Mouse (Mus musculus) gastrocnemius, postnatal 14 days (tissue): Measurements from ENCODE around the gene Peli2. TPM values are rescaled to one million over a fixed set of nuclear protein-coding genes. Genes with fewer than 3 reads are reported as not detected.
"Not testable (repeated sequence)": the region's sequence is repeated elsewhere in the genome, so short reads cannot be mapped to it uniquely, and the experiment has no call there.

ENCODE experiments used
- DNase-seq: peaks from one replicate; pipeline ENCODE4 v3.0.0; 2021; ENCODE audit warnings: mixed read lengths
- intact Hi-C: fragments of 180-260 bp; cut with DNase I; formaldehyde crosslinking; loops from one replicate; pipeline ENCODE4 v1.15.1; 2025; ENCODE audit warnings: low total_unique reads
- long read RNA-seq, 2 experiments: library from polyadenylated mRNA; stranded (forward); transcript quantifications; one replicate each; pipeline ENCODE4 v2.0.0; 2021
- total RNA-seq, 2 experiments: library from RNA; stranded (reverse); gene quantifications; 2 replicates each; pipeline ENCODE4 v1.2.3; 2021

Gene Peli2
- total RNA-seq = 10 to 100 TPM; 12.9 to 16.3 TPM
- long read RNA-seq, experiment 1, full-length matches to known transcripts = 1 of 9 reads
- long read RNA-seq, experiment 1, partial matches to known transcripts = 0 of 9 reads
- long read RNA-seq, experiment 1, other reads (novel, unspliced or antisense) = 8 of 9 reads
- long read RNA-seq, experiment 2, full-length matches to known transcripts = 7 of 10 reads
- long read RNA-seq, experiment 2, partial matches to known transcripts = 0 of 10 reads
- long read RNA-seq, experiment 2, other reads (novel, unspliced or antisense) = 3 of 10 reads

- peak; percentile 80 for DNase-seq
Observed at GRCm38 (mm10) chr14:48120752-48121528, at the start of gene Peli2. Gene Peli2 (plus strand): TSS chr14:48120823.

GRCm38 (mm10) chr14:48072104-48072503 lies 48.5 kb upstream of the Peli2 start:
- intact Hi-C loops = no loop called here
- no peak for DNase-seq

More at GRCm38 (mm10) chr14:48120752-48121528, at the start of gene Peli2:
- intact Hi-C loops = no loop called here

GRCm38 (mm10) chr14:48073247-48074161 lies 47.1 kb upstream of the Peli2 start:
- peak; percentile 40 for DNase-seq
- intact Hi-C loops = no loop called here

- DNase-seq, intact Hi-C loops: not testable (repeated sequence)
Observed at GRCm38 (mm10) chr14:48079574-48079973, 41.0 kb upstream of the Peli2 start.

- intact Hi-C loops = no loop called here
- no peak for DNase-seq
Observed at GRCm38 (mm10) chr14:48083836-48084812, 36.5 kb upstream of the Peli2 start.

GRCm38 (mm10) chr14:48086682-48087297 lies 33.8 kb upstream of the Peli2 start:
- intact Hi-C loops = no loop called here
- DNase-seq = no peak

GRCm38 (mm10) chr14:48087298-48087830 lies 33.3 kb upstream of the Peli2 start:
- intact Hi-C loops = no loop called here

GRCm38 (mm10) chr14:48090465-48090864 lies 30.2 kb upstream of the Peli2 start:
- intact Hi-C loops = no loop called here

More at GRCm38 (mm10) chr14:48087298-48087830, 33.3 kb upstream of the Peli2 start:
- no peak for DNase-seq

GRCm38 (mm10) chr14:48091160-48091559 lies 29.5 kb upstream of the Peli2 start:
- intact Hi-C loops = no loop called here
- no peak for DNase-seq

More at GRCm38 (mm10) chr14:48090465-48090864, 30.2 kb upstream of the Peli2 start:
- DNase-seq = no peak

GRCm38 (mm10) chr14:48098253-48098652 lies 22.4 kb upstream of the Peli2 start:
- DNase-seq = no peak
- intact Hi-C loops = no loop called here

GRCm38 (mm10) chr14:48099354-48099753 lies 21.3 kb upstream of the Peli2 start:
- intact Hi-C loops = no loop called here
- DNase-seq = no peak

- intact Hi-C loops = no loop called here
- DNase-seq = no peak
Observed at GRCm38 (mm10) chr14:48106453-48106852, 14.2 kb upstream of the Peli2 start.

- intact Hi-C loops = no loop called here
- no peak for DNase-seq
Observed at GRCm38 (mm10) chr14:48117986-48118385, 2.6 kb upstream of the Peli2 start.

- intact Hi-C loops = no loop called here
- DNase-seq = no peak
Observed at GRCm38 (mm10) chr14:48119012-48119647, 1.5 kb upstream of the Peli2 start.

- intact Hi-C loops = no loop called here
- no peak for DNase-seq
Observed at GRCm38 (mm10) chr14:48119648-48120270, 864 bp upstream of the Peli2 start.

GRCm38 (mm10) chr14:48120443-48120751 lies 226 bp upstream of the Peli2 start:
- DNase-seq = no peak
- intact Hi-C loops = no loop called here
